Mouse (Mus musculus) ES-E14 (cell line): ENCODE results near the gene Cyp19a1. TPM values are rescaled to one million over a fixed set of nuclear protein-coding genes. Genes with fewer than 3 reads are reported as not detected.

Experiments
- DNase-seq: peaks from one replicate; pipeline ENCODE4 v3.0.0-alpha.2; 2013; ENCODE audit warnings: low read depth, low spot score
- H3K27ac ChIP-seq: 2 replicates; pipeline ENCODE4 v1.5.1; 2012; ENCODE audit warnings: low read depth, mild to moderate bottlenecking, low read length, moderate library complexity, mixed read lengths; ENCODE audit not compliant: poor library complexity, insufficient read depth, severe bottlenecking
- H3K36me3 ChIP-seq: 2 replicates; pipeline ENCODE4 v1.6.1; 2012; ENCODE audit warnings: mild to moderate bottlenecking, low read length, moderate library complexity, mixed read lengths; ENCODE audit not compliant: control insufficient read depth, poor library complexity, insufficient read depth, severe bottlenecking
- H3K4me1 ChIP-seq, 2 experiments: fragments of 150-350 bp in 1 of 2; sonication (generic) in 1 of 2; 2 replicates each; pipeline ENCODE4 v1.6.1; 2012; ENCODE audit warnings: low read length in 2 of 2, mild to moderate bottlenecking in 1 of 2, mixed read lengths in 1 of 2; ENCODE audit not compliant: control insufficient read depth in 2 of 2, insufficient read depth in 2 of 2, poor library complexity in 1 of 2
- H3K4me3 ChIP-seq, 2 experiments: fragments of 150-350 bp in 1 of 2; sonication (generic) in 1 of 2; 2 replicates each; pipeline ENCODE4 v1.5.1; 2012; ENCODE audit warnings: low read length in 2 of 2, low read depth in 1 of 2, mild to moderate bottlenecking in 1 of 2, mixed read lengths in 1 of 2; ENCODE audit not compliant: insufficient read depth in 1 of 2, poor library complexity in 1 of 2, severe bottlenecking in 1 of 2
- H3K9ac ChIP-seq: 2 replicates; pipeline ENCODE4 v1.6.1; 2012; ENCODE audit warnings: low read depth, mild to moderate bottlenecking, low read length, mixed read lengths; ENCODE audit not compliant: poor library complexity, insufficient read depth, severe bottlenecking
- H3K9me3 ChIP-seq: fragments of 150-350 bp; sonication (generic); 2 replicates; pipeline ENCODE4 v1.6.1; 2012; ENCODE audit warnings: low read depth, mild to moderate bottlenecking, low read length; ENCODE audit not compliant: control insufficient read depth, insufficient read depth
- CHD2 ChIP-seq: IDR thresholded peaks from 2 replicates; pipeline ENCODE4 v1.6.1; 2014; ENCODE audit warnings: mild to moderate bottlenecking, low read depth, low read length, inconsistent platforms
- HCFC1 ChIP-seq: IDR thresholded peaks from 2 replicates; pipeline ENCODE4 v1.6.1; 2012; ENCODE audit warnings: low read length, inconsistent platforms, borderline replicate concordance; ENCODE audit not compliant: insufficient read depth
- MAFK ChIP-seq: IDR thresholded peaks from 2 replicates; pipeline ENCODE4 v1.6.1; 2014; ENCODE audit warnings: mild to moderate bottlenecking, low read depth, low read length, inconsistent platforms; ENCODE audit not compliant: insufficient read depth
- ZC3H11A ChIP-seq: IDR thresholded peaks from 2 replicates; pipeline ENCODE4 v1.6.1; 2012; ENCODE audit warnings: low read depth, mild to moderate bottlenecking, inconsistent platforms, low read length, borderline replicate concordance
- ZNF384 ChIP-seq: IDR thresholded peaks from 2 replicates; pipeline ENCODE4 v1.6.1; 2012; ENCODE audit warnings: low read depth, low read length, inconsistent platforms
- in situ Hi-C, 2 experiments: fragments of 600-800 bp; cut with MboI; formaldehyde crosslinking; loops; one replicate each; pipeline ENCODE4 v1.15.1; 2025; ENCODE audit warnings: low sequenced_read_pairs in 2 of 2, inconsistent platforms in 1 of 2; ENCODE audit not compliant: unreplicated experiment in 2 of 2
- total RNA-seq: library from RNA; depleted of rRNA; stranded (reverse); fragments of 300-350 nt; gene quantifications from 2 replicates; pipeline ENCODE4 v1.2.3, GENCODE M21; 2012

Gene Cyp19a1
- total RNA-seq, 1 experiment, result not detected

- Histone ChIP-seq H3K36me3 (no peaks in the 10 kb centered on the region), H3K27ac (no peak overlapping the region), H3K4me3 (no peak overlapping the region), H3K9ac (no peak overlapping the region), H3K4me1 (no peaks in the 10 kb centered on the region), H3K9me3 (no peaks in the 10 kb centered on the region)
- no peak for DNase-seq
- in situ Hi-C loops, result loop anchor here (5.0 to 25.0 kb wide), 3 partner anchors 141 to 471 kb away; partner anchors contain the start of gene Acsbg1 (in 1 of the 2)
- no peak for TF ChIP-seq HCFC1
Measured at GRCm38 (mm10) chr9:54191435-54191834, 76.5 kb downstream of the Cyp19a1 start.

DNA sequence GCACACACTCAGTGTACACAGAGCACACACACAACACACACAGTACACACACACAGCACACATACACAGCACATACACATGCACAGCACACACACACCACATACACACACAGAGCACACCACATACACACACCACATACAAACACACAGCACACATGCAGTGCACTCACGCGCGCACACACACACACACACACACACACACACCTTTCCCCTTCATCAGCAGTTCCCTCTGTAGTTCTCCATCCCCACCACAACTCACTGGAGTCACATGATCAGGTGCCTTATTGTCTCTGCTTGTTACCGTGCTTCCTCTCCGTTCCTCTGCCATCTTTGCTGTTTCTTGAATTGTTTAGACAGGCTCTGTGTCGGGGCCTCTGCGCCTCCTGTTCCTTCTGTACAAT lies 85.4 kb downstream of the Cyp19a1 start:
- H3K9me3 ChIP-seq, result no peaks in the 10 kb centered on the region
- no peak overlapping the region for H3K27ac ChIP-seq
- in situ Hi-C loops, result loop anchor here (25.0 kb wide), 2 partner anchors 155 to 480 kb away; partner anchors contain the start of gene Acsbg1 (in 1 of the 2)
- no peaks in the 10 kb centered on the region for H3K4me1 ChIP-seq
- no peaks in the 10 kb centered on the region for H3K36me3 ChIP-seq
- no peak overlapping the region for H3K9ac ChIP-seq
- H3K4me3 ChIP-seq, result no peak overlapping the region
- TF ChIP-seq HCFC1 (no peak), ZC3H11A (no peak), ZNF384 (no peak), CHD2 (no peak), MAFK (no peak)
- no peak for DNase-seq

DNA sequence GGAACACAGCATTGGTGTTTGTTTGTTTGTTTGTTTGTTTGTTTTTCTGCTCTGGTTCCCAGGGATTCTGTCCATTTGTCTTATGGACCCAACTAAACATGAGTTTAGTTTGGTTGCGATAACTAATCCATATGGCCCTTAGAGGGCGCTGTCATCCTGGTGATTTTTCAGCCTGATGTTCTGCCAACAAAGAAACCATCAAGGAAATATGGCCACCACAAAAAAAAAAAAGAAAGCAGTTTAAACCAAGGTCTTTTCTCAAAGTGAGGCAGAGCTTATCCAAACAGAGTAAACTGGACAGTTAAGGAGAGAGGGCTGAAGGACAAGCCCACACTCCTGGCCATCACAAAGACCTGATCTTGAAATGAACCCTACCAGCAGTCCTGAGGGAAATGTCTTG lies 86.6 kb downstream of the Cyp19a1 start:
- Histone ChIP-seq H3K4me3 (no peak overlapping the region), H3K9ac (no peak overlapping the region), H3K27ac (no peak overlapping the region), H3K36me3 (no peaks in the 10 kb centered on the region), H3K4me1 (no peaks in the 10 kb centered on the region), H3K9me3 (no peaks in the 10 kb centered on the region)
- TF ChIP-seq HCFC1, result no peak
- peak; percentile 82 for TF ChIP-seq ZNF384
- TF ChIP-seq MAFK, result no peak
- no peak for TF ChIP-seq CHD2
- TF ChIP-seq ZC3H11A, result 0 out of 2 replicates have a peak, but pooled peaks have one; percentile 7
- peak; percentile 33 for DNase-seq
- in situ Hi-C loops, result loop anchor here (25.0 kb wide), 2 partner anchors 156 to 481 kb away; partner anchors contain the start of gene Acsbg1 (in 1 of the 2)

GRCm38 (mm10) chr9:54180216-54180615 lies 87.7 kb downstream of the Cyp19a1 start:
- TF ChIP-seq HCFC1, result no peak
- no peak for TF ChIP-seq ZC3H11A
- no peak for TF ChIP-seq CHD2
- no peak for TF ChIP-seq ZNF384
- no peak for TF ChIP-seq MAFK

GRCm38 (mm10) chr9:54169489-54169888 lies 98.4 kb downstream of the Cyp19a1 start:
- no peak overlapping the region for H3K27ac ChIP-seq
- in situ Hi-C loops, result no loop called here
- no peaks in the 10 kb centered on the region for H3K9me3 ChIP-seq
- TF ChIP-seq CHD2 (no peak), ZC3H11A (peak; percentile 58)
- no peak overlapping the region for H3K9ac ChIP-seq
- DNase-seq, result no peak
- no peaks in the 10 kb centered on the region for H3K36me3 ChIP-seq
- H3K4me1 ChIP-seq, result no peaks in the 10 kb centered on the region
- no peak overlapping the region for H3K4me3 ChIP-seq

More at GRCm38 (mm10) chr9:54180216-54180615, 87.7 kb downstream of the Cyp19a1 start:
- Histone ChIP-seq H3K27ac (no peak overlapping the region), H3K9me3 (no peaks in the 10 kb centered on the region), H3K4me1 (no peaks in the 10 kb centered on the region), H3K4me3 (no peak overlapping the region), H3K36me3 (no peaks in the 10 kb centered on the region), H3K9ac (no peak overlapping the region)
- in situ Hi-C loops, result loop anchor here (25.0 kb wide), 2 partner anchors 157 to 482 kb away; partner anchors contain the start of gene Acsbg1 (in 1 of the 2)
- no peak for DNase-seq
